Mouse (Mus musculus): ENCODE data around the gene Cks1brt.

GRCm38 (mm10) chr8:85220220-85220619 is 68.5 kb downstream of the Cks1brt start:
- TF ChIP-seq POLR2A (IDR thresholded peaks at IDR 0.05; ENCODE audit: insufficient read depth, low read depth, low read length): no peak
- TF ChIP-seq CTCF (IDR thresholded peaks at IDR 0.05; ENCODE audit: insufficient read depth, low read depth, low read length): no peak
